Mouse (Mus musculus): ENCODE measurements at regions not wholly inside any gene's neighbourhood (a gene's known extent, or its start where the extent isn't known, plus 50 kb on each side); places are given as distances from the start of the nearest gene placed in this dataset.

DNA sequence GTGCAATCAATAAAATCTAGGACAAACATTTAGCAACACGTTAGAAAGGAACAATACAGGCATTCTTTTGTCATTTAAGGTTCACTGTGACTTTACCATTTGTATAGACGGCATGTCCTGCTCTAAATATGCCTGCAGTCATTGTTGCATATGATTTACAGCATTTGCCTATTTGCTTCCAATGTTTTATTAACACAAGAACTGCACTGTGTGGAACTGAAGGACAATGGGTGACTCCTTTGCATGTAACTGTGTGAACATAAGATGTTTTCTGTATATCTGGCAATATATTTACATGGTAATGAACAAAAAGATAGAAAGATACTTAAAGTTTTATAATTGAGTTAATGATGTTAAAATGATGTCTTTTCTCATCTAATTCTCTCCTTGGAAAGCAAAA is 57.1 kb downstream of the Pou4f1 start:
- H3K36me3 ChIP-seq (ENCODE audit: insufficient read depth, low read length), result no peaks in the 10 kb centered on the region
- H3K4me1 ChIP-seq (ENCODE audit: insufficient read depth, low read length), result no peaks in the 10 kb centered on the region
- WGBS, result 37% methylated on average over 2 of the region's 2 CpGs
- no peak for ATAC-seq
- TF ChIP-seq CTCF (IDR thresholded peaks at IDR 0.05; ENCODE audit: low read depth), result no peak
- no peaks in the 10 kb centered on the region for H3K9me3 ChIP-seq (ENCODE audit: low read length)
- no peaks in the 10 kb centered on the region for H3K27me3 ChIP-seq (ENCODE audit: insufficient read depth, low read length)
- no peak overlapping the region for H3K4me2 ChIP-seq (ENCODE audit: low read depth, low read length)
- H3K9ac ChIP-seq (replicated peaks; ENCODE audit: low read length), result no peak overlapping the region
- H3K27ac ChIP-seq, result no peak overlapping the region
- DNase-seq (ENCODE audit: low spot score), result no peak
- H3K4me3 ChIP-seq (ENCODE audit: low read length), result no peak overlapping the region

- Histone ChIP-seq H3K36me3 (ENCODE audit: insufficient read depth, low read length) (no peaks in the 10 kb centered on the region), H3K4me2 (ENCODE audit: low read depth, low read length) (no peak overlapping the region), H3K27ac (no peak overlapping the region), H3K27me3 (ENCODE audit: insufficient read depth, low read length) (no peaks in the 10 kb centered on the region), H3K9ac (replicated peaks; ENCODE audit: low read length) (no peak overlapping the region), H3K9me3 (ENCODE audit: low read length) (no peaks in the 10 kb centered on the region), H3K4me3 (ENCODE audit: low read length) (no peak overlapping the region), H3K4me1 (ENCODE audit: insufficient read depth, low read length) (no peaks in the 10 kb centered on the region)
- WGBS, result 50% methylated on average over 6 of the region's 6 CpGs
- ATAC-seq (no peak), DNase-seq (ENCODE audit: low spot score) (no peak)
- TF ChIP-seq CTCF (IDR thresholded peaks at IDR 0.05; ENCODE audit: low read depth), result no peak
Observed at GRCm38 (mm10) chr14:104410292-104410691, 57.5 kb downstream of the Pou4f1 start.

GRCm38 (mm10) chr14:104406062-104406461 is 61.7 kb downstream of the Pou4f1 start:
- Histone ChIP-seq H3K27ac (no peak overlapping the region), H3K36me3 (ENCODE audit: insufficient read depth, low read length) (no peaks in the 10 kb centered on the region), H3K4me3 (ENCODE audit: low read length) (no peak overlapping the region), H3K4me1 (ENCODE audit: insufficient read depth, low read length) (no peaks in the 10 kb centered on the region), H3K9ac (replicated peaks; ENCODE audit: low read length) (no peak overlapping the region), H3K9me3 (ENCODE audit: low read length) (no peaks in the 10 kb centered on the region), H3K4me2 (ENCODE audit: low read depth, low read length) (no peak overlapping the region), H3K27me3 (ENCODE audit: insufficient read depth, low read length) (no peaks in the 10 kb centered on the region)
- 31% methylated on average over 3 of the region's 3 CpGs for WGBS
- TF ChIP-seq CTCF (IDR thresholded peaks at IDR 0.05; ENCODE audit: low read depth), result no peak
- no peak for ATAC-seq
- peak; percentile 7 for DNase-seq (ENCODE audit: low spot score)

DNA sequence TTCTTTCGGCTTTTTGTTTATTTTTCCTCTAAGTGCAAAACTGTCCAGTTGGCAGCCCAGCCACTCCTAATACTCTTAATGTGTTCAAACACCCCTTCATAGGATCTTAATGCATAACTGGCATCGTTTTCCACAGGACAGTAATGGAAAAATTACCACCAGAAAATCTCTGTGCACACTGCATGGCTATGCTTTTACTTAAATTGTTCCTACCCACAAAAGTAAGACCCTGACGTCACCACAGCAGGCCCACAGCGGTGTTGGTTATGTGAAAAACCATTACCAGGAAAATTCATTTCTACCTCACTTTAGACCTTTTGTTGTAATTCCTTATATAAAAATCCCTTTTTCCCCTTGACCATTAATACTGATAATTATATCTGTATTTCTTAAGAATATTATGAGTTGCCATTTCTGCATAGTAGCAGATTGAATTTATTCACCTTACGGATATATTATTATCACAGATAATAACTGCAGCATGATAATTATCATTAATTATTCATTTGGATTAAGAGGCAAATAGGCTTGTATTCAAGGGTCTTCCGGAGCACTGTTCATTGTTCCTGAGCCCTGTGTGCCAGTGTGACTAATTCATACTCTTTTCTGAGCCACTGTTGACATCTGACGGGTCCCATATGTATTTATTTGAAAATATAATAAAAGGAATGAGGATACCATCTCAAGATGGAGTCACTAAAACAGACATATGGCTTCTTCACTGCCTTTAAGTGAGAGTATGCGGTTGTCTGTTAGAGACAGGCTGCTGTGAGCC is 78.3 kb downstream of the Pou4f1 start:
- ATAC-seq (no peak), DNase-seq (ENCODE audit: low spot score) (no peak)
- 51% methylated on average over 8 of the region's 8 CpGs for WGBS
- no peaks in the 10 kb centered on the region for H3K9me3 ChIP-seq (ENCODE audit: low read length)
- no peaks in the 10 kb centered on the region for H3K27me3 ChIP-seq (ENCODE audit: insufficient read depth, low read length)
- no peaks in the 10 kb centered on the region for H3K36me3 ChIP-seq (ENCODE audit: insufficient read depth, low read length)
- H3K4me1 ChIP-seq (ENCODE audit: insufficient read depth, low read length), result no peaks in the 10 kb centered on the region
- H3K9ac ChIP-seq (replicated peaks; ENCODE audit: low read length), result no peak overlapping the region
- no peak overlapping the region for H3K4me2 ChIP-seq (ENCODE audit: low read depth, low read length)
- H3K27ac ChIP-seq, result no peak overlapping the region
- TF ChIP-seq CTCF (IDR thresholded peaks at IDR 0.05; ENCODE audit: low read depth), result no peak
- H3K4me3 ChIP-seq (ENCODE audit: low read length), result no peak overlapping the region

DNA sequence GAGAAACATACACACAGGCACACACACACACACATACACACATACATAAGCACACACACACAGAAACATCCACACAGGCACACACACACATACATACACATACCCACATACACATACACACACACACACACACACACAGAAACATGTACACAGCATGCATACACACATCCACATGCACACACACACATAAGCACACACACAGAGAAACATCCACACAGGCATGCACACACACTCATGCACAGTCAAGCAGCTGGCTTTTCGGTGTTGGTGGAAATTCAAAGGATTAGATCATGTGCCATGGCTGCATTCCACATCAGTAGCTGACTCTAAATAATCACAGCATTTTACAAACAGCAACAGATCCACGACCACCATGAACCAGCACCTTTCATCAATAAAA is 78.9 kb downstream of the Pou4f1 start:
- WGBS, result 49% methylated on average over 2 of the region's 2 CpGs
- ATAC-seq, result 0 out of 2 replicates have a peak, but pooled peaks have one; percentile 21
- no peak overlapping the region for H3K9ac ChIP-seq (replicated peaks; ENCODE audit: low read length)
- TF ChIP-seq CTCF (IDR thresholded peaks at IDR 0.05; ENCODE audit: low read depth), result no peak
- H3K4me3 ChIP-seq (ENCODE audit: low read length), result no peak overlapping the region
- H3K9me3 ChIP-seq (ENCODE audit: low read length), result no peaks in the 10 kb centered on the region
- no peak for DNase-seq (ENCODE audit: low spot score)
- H3K36me3 ChIP-seq (ENCODE audit: insufficient read depth, low read length), result no peaks in the 10 kb centered on the region
- H3K27me3 ChIP-seq (ENCODE audit: insufficient read depth, low read length), result no peaks in the 10 kb centered on the region
- no peak overlapping the region for H3K27ac ChIP-seq
- no peak overlapping the region for H3K4me2 ChIP-seq (ENCODE audit: low read depth, low read length)
- no peaks in the 10 kb centered on the region for H3K4me1 ChIP-seq (ENCODE audit: insufficient read depth, low read length)

DNA sequence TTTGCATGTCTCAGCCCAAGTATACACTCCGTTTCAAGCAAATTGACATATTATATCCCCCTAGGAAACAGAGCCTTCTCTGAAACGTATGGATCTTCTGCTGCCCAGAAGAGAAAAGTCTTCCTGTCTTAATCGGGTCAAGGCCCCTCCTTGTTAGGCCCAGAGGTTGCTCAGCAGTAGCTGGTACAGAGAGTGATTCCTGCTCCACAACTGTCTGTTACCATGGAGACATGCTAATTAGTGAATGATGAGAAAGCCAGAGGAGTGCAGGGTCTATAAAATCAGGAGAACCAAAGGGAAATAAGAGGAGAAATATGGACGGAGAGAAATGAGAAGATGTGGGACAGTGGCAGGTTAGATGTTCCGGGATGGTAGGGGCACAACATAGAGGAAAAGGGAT is 86.8 kb downstream of the Pou4f1 start:
- H3K9ac ChIP-seq (replicated peaks; ENCODE audit: low read length), result no peak overlapping the region
- 27% methylated on average over 5 of the region's 5 CpGs for WGBS
- TF ChIP-seq CTCF (IDR thresholded peaks at IDR 0.05; ENCODE audit: low read depth), result no peak
- no peaks in the 10 kb centered on the region for H3K27me3 ChIP-seq (ENCODE audit: insufficient read depth, low read length)
- H3K4me1 ChIP-seq (ENCODE audit: insufficient read depth, low read length), result peaks cover 3% of the 10 kb centered on the region; the same call in 1 of the 2 replicates
- H3K36me3 ChIP-seq (ENCODE audit: insufficient read depth, low read length), result no peaks in the 10 kb centered on the region
- no peaks in the 10 kb centered on the region for H3K9me3 ChIP-seq (ENCODE audit: low read length)
- DNase-seq (ENCODE audit: low spot score) (peak; percentile 39), ATAC-seq (peak; percentile 73; the same call in 1 of the 2 replicates)
- H3K4me3 ChIP-seq (ENCODE audit: low read length), result no peak overlapping the region
- H3K27ac ChIP-seq, result no peak overlapping the region
- no peak overlapping the region for H3K4me2 ChIP-seq (ENCODE audit: low read depth, low read length)

- H3K9me3 ChIP-seq (ENCODE audit: low read length), result no peaks in the 10 kb centered on the region
- no peak overlapping the region for H3K4me3 ChIP-seq (ENCODE audit: low read length)
- TF ChIP-seq CTCF (IDR thresholded peaks at IDR 0.05; ENCODE audit: low read depth), result no peak
- H3K27ac ChIP-seq, result no peak overlapping the region
- ATAC-seq, result no peak
- 79% methylated on average over 7 of the region's 7 CpGs for WGBS
- H3K9ac ChIP-seq (replicated peaks; ENCODE audit: low read length), result no peak overlapping the region
- DNase-seq (ENCODE audit: low spot score), result no peak
- no peaks in the 10 kb centered on the region for H3K27me3 ChIP-seq (ENCODE audit: insufficient read depth, low read length)
- no peaks in the 10 kb centered on the region for H3K36me3 ChIP-seq (ENCODE audit: insufficient read depth, low read length)
- no peaks in the 10 kb centered on the region for H3K4me1 ChIP-seq (ENCODE audit: insufficient read depth, low read length)
- H3K4me2 ChIP-seq (ENCODE audit: low read depth, low read length), result no peak overlapping the region
Observed at GRCm38 (mm10) chr14:104372776-104373175, 95.0 kb downstream of the Pou4f1 start.

Measured in hindbrain, postnatal 0 days (tissue).